Mouse (Mus musculus) embryonic facial prominence, embryonic 12.5 days (tissue): ENCODE results near the gene Cldn5. TPM values are rescaled to one million over a fixed set of nuclear protein-coding genes. Genes with fewer than 3 reads are reported as not detected.

Experiments used
- ATAC-seq: fragments of 200-750 bp; cut with Nextera tagmentation; 2 replicates; pipeline ENCODE4 v1.8.0; 2017; ENCODE audit not compliant: insufficient number of reproducible peaks, insufficient read depth, low FRiP score, low TSS enrichment
- H3K27ac ChIP-seq: fragments of 300-500 bp; sonication (generic); 2 replicates; pipeline ENCODE4 v1.5.1; 2016; ENCODE audit warnings: mild to moderate bottlenecking
- H3K27me3 ChIP-seq: fragments of 300-500 bp; sonication (generic); 2 replicates; pipeline ENCODE4 v1.6.1; 2016; ENCODE audit warnings: mild to moderate bottlenecking, moderate library complexity
- H3K36me3 ChIP-seq: fragments of 300-500 bp; sonication (generic); 2 replicates; pipeline ENCODE4 v1.6.1; 2016; ENCODE audit warnings: mild to moderate bottlenecking
- H3K4me1 ChIP-seq: fragments of 300-500 bp; sonication (generic); 2 replicates; pipeline ENCODE4 v1.6.1; 2016
- H3K4me2 ChIP-seq: fragments of 300-500 bp; sonication (generic); replicated peaks from 2 replicates; pipeline ENCODE4 v1.6.1; 2016; ENCODE audit warnings: mild to moderate bottlenecking, moderate library complexity
- H3K4me3 ChIP-seq: fragments of 300-500 bp; sonication (generic); 2 replicates; pipeline ENCODE4 v1.5.1; 2016; ENCODE audit warnings: mild to moderate bottlenecking
- H3K9ac ChIP-seq: fragments of 300-500 bp; sonication (generic); 2 replicates; pipeline ENCODE4 v1.6.1; 2016; ENCODE audit warnings: mild to moderate bottlenecking, moderate library complexity
- H3K9me3 ChIP-seq: fragments of 300-500 bp; sonication (generic); 2 replicates; pipeline ENCODE4 v1.6.1; 2016; ENCODE audit warnings: mild to moderate bottlenecking, moderate library complexity
- WGBS: fragments of 180-500 bp; shearing (Covaris S2); methylation state at CpG from one replicate; pipeline ENCODE4 v1.1.7; 2016; 5-methylcytosine and 5-hydroxymethylcytosine counted together
- polyA plus RNA-seq: library from polyadenylated mRNA; unstranded; fragments of >200 nt; fragmentation: Nextera tagmentation; extraction: Ambion mirVana; gene quantifications from 2 replicates; pipeline ENCODE4 v1.2.1, GENCODE M21; 2016

The Cldn5 gene
- polyA plus RNA-seq, 1 experiment from 2014 or later = 32.0 TPM

DNA sequence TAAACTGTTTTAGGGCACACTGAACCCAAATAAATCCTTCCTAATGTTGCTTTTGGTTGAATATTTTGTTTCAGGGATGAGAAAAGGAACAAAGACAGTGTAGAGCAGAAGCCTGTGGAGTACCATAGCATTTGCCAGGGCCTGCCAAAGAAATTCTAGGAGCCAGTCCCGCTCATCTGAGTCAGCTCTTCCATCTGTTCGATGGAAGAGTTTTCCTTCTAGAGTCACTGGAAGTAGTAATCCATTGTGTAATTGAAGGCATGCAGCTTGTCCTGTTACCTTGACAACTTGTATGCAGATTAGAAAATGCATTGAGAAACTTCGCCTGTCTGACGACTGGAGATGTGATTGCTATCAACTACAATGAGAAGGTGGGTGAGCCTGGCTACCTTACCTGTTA lies 46.3 kb downstream of the Cldn5 start:
- peaks cover 97% of the 10 kb centered on the region for H3K36me3 ChIP-seq
- H3K4me2 ChIP-seq = no peak overlapping the region
- no peak overlapping the region for H3K4me3 ChIP-seq
- WGBS = 84% methylated on average over 4 of the region's 4 CpGs
- no peak overlapping the region for H3K27ac ChIP-seq
- ATAC-seq = no peak
- no peak overlapping the region for H3K9ac ChIP-seq
- H3K4me1 ChIP-seq = no peaks in the 10 kb centered on the region
- H3K9me3 ChIP-seq = no peaks in the 10 kb centered on the region
- H3K27me3 ChIP-seq = no peaks in the 10 kb centered on the region

Other genes with a start within 250 kb of the Cldn5 start
- 19.6 and 21.9 TPM in 2 replicates for gene Tbx1, start 186.2 kb upstream of the Cldn5 start, polyA plus RNA-seq
- 4.3 and 4.7 TPM in 2 replicates for gene Gp1bb, start 154.4 kb upstream of the Cldn5 start, polyA plus RNA-seq
- 8.1 and 10.4 TPM in 2 replicates for gene Gm49601, start 150.4 kb upstream of the Cldn5 start, polyA plus RNA-seq
- 45.5 and 47.2 TPM in 2 replicates for gene Sept5, start 146.9 kb upstream of the Cldn5 start, polyA plus RNA-seq
- 104 and 110 TPM in 2 replicates for gene Ufd1, start 34.9 kb downstream of the Cldn5 start, polyA plus RNA-seq
- 51.4 and 56.3 TPM in 2 replicates for gene Cdc45, start 35.1 kb downstream of the Cldn5 start, polyA plus RNA-seq
- gene 2510002D24Rik, start 59.7 kb downstream of the Cldn5 start, polyA plus RNA-seq = 38.2 and 38.3 TPM in 2 replicates
- gene Gm28539, start 59.7 kb downstream of the Cldn5 start, polyA plus RNA-seq = not detected in 2 replicates
- gene Mrpl40, start 100.0 kb downstream of the Cldn5 start, polyA plus RNA-seq = 97.5 and 105 TPM in 2 replicates
- gene Hira, start 100.2 kb downstream of the Cldn5 start, polyA plus RNA-seq = 18.4 and 20.2 TPM in 2 replicates